Mouse (Mus musculus): Measurements from ENCODE around the gene Chp1. TPM values are rescaled to one million over a fixed set of nuclear protein-coding genes. Genes with fewer than 3 reads are reported as not detected.

Gene Chp1
- polyA plus RNA-seq, 1 experiment from 2014 or later: 129 TPM

DNA sequence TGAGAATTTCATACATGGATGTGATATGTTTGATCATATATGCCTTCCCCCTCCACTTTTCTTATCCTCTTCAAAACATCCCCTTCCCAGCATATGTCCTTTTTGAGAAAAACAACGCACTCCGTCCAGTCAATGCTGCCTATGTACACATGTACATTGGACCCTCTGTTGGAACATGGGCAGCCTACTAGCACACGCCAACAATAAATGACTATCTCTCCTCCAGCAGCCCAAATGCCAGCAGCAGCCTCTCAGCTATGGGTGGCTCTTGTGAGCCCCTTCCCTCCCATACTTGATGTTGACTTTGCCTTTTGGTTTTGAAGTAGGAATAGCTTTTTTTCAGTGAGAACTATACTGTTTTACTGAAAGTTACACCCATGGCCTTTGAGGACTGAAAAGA lies 34.1 kb downstream of the Chp1 start:
- H3K4me1 ChIP-seq (ENCODE audit: insufficient read depth, low read depth, low read length): no peaks in the 10 kb centered on the region
- DNase-seq (ENCODE audit: low spot score) (no peak), ATAC-seq (no peak)
- 94% methylated on average over 3 of the region's 3 CpGs for WGBS
- H3K4me3 ChIP-seq (ENCODE audit: low read depth, low read length): no peak overlapping the region
- H3K4me2 ChIP-seq (replicated peaks; ENCODE audit: low read depth, low read length): no peak overlapping the region
- no peaks in the 10 kb centered on the region for H3K9me3 ChIP-seq (ENCODE audit: low read length)
- no peak overlapping the region for H3K9ac ChIP-seq (replicated peaks; ENCODE audit: low read depth)
- H3K27me3 ChIP-seq (replicated peaks; ENCODE audit: insufficient read depth, low read length): no peaks in the 10 kb centered on the region
- H3K27ac ChIP-seq (ENCODE audit: low read length): no peak overlapping the region
- H3K36me3 ChIP-seq (ENCODE audit: insufficient read depth, low read length): no peaks in the 10 kb centered on the region; the same call in 1 of the 2 replicates
- no peak for TF ChIP-seq CTCF (IDR thresholded peaks at IDR 0.05)
- TF ChIP-seq EP300 (IDR thresholded peaks at IDR 0.05): no peak

DNA sequence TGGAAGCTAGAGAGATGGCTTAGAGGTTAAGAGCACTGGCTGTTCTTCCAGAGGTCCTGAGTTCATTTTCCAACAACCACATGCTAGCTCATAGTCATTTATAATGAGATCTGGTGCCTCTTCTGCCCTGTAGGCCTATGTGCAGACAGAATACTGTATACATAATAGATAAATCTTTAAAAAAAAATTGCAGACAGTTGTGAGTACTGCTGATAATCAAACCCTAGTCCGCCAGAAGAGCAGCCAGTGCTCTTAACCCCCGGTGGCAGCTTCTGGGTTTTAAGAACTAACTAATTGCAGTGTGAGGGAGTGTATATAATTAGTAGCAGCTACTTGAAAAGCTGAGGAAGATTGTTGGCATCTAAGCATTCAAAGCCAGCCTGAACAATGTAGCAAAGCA lies 35.9 kb downstream of the Chp1 start:
- H3K4me3 ChIP-seq (ENCODE audit: low read depth, low read length): no peak overlapping the region
- H3K27me3 ChIP-seq (replicated peaks; ENCODE audit: insufficient read depth, low read length): no peaks in the 10 kb centered on the region
- ATAC-seq (no peak), DNase-seq (ENCODE audit: low spot score) (no peak)
- no peaks in the 10 kb centered on the region; the same call in 1 of the 2 replicates for H3K36me3 ChIP-seq (ENCODE audit: insufficient read depth, low read length)
- no peaks in the 10 kb centered on the region for H3K9me3 ChIP-seq (ENCODE audit: low read length)
- no peaks in the 10 kb centered on the region for H3K4me1 ChIP-seq (ENCODE audit: insufficient read depth, low read depth, low read length)
- H3K9ac ChIP-seq (replicated peaks; ENCODE audit: low read depth): no peak overlapping the region
- no peak overlapping the region for H3K27ac ChIP-seq (ENCODE audit: low read length)
- 62% methylated on average over 2 of the region's 2 CpGs for WGBS
- H3K4me2 ChIP-seq (replicated peaks; ENCODE audit: low read depth, low read length): no peak overlapping the region
- TF ChIP-seq CTCF (IDR thresholded peaks at IDR 0.05) (no peak), EP300 (IDR thresholded peaks at IDR 0.05) (no peak)

DNA sequence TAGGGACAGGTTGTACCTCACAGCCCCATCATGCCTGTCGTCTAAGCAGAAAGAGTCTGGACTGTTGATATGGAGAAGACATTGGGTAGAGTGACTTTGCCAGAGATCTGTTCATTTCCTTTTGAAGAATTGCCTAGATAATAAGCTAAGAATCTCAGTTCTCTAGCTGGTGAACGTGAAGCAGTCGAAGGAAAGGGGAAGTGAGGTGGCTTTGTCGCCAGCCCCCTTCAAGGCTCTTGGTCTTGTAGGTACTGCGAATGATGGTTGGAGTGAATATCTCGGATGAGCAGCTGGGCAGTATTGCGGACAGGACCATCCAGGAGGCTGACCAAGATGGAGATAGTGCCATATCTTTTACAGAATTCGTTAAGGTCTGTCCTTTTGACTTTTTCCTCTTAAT lies 36.8 kb downstream of the Chp1 start:
- no peaks in the 10 kb centered on the region for H3K9me3 ChIP-seq (ENCODE audit: low read length)
- H3K9ac ChIP-seq (replicated peaks; ENCODE audit: low read depth): no peak overlapping the region
- DNase-seq (ENCODE audit: low spot score): no peak
- 87% methylated on average over 8 of the region's 8 CpGs for WGBS
- H3K27me3 ChIP-seq (replicated peaks; ENCODE audit: insufficient read depth, low read length): no peaks in the 10 kb centered on the region
- H3K4me2 ChIP-seq (replicated peaks; ENCODE audit: low read depth, low read length): no peak overlapping the region
- H3K36me3 ChIP-seq (ENCODE audit: insufficient read depth, low read length): no peaks in the 10 kb centered on the region; the same call in 1 of the 2 replicates
- TF ChIP-seq CTCF (IDR thresholded peaks at IDR 0.05) (no peak), EP300 (IDR thresholded peaks at IDR 0.05) (no peak)
- ATAC-seq: no peak
- H3K4me1 ChIP-seq (ENCODE audit: insufficient read depth, low read depth, low read length): no peaks in the 10 kb centered on the region
- no peak overlapping the region for H3K27ac ChIP-seq (ENCODE audit: low read length)
- H3K4me3 ChIP-seq (ENCODE audit: low read depth, low read length): no peak overlapping the region

DNA sequence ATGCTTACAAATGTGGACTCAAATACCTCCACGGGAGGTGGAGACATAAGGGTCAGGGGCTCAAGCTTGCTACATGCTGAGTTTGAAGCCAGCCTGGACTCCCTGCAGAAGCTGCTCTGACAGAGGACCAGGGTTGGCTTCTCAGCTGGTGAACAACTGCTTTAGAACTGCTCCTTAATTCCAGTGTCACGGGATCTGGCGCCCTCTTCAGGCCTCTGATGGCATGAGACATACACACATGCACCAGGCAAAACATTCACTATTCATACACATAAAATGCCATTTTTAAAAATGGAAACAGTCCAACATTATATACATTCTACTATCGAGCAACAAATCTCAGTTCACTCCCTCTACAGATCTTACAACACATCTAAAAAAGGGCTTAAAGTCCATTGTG lies 39.9 kb downstream of the Chp1 start:
- no peak overlapping the region for H3K4me3 ChIP-seq (ENCODE audit: low read depth, low read length)
- no peaks in the 10 kb centered on the region for H3K27me3 ChIP-seq (replicated peaks; ENCODE audit: insufficient read depth, low read length)
- WGBS: 10% methylated on average over 4 of the region's 4 CpGs
- peak; percentile 73 for DNase-seq (ENCODE audit: low spot score)
- H3K36me3 ChIP-seq (ENCODE audit: insufficient read depth, low read length): peaks cover 3% of the 10 kb centered on the region; the same call in 1 of the 2 replicates
- no peak overlapping the region for H3K4me2 ChIP-seq (replicated peaks; ENCODE audit: low read depth, low read length)
- H3K27ac ChIP-seq (ENCODE audit: low read length): no peak overlapping the region
- peak; percentile 62 for ATAC-seq
- TF ChIP-seq CTCF (IDR thresholded peaks at IDR 0.05) (peak; percentile 89), EP300 (IDR thresholded peaks at IDR 0.05) (no peak)
- H3K9ac ChIP-seq (replicated peaks; ENCODE audit: low read depth): no peak overlapping the region
- no peaks in the 10 kb centered on the region for H3K9me3 ChIP-seq (ENCODE audit: low read length)
- no peaks in the 10 kb centered on the region for H3K4me1 ChIP-seq (ENCODE audit: insufficient read depth, low read depth, low read length)

DNA sequence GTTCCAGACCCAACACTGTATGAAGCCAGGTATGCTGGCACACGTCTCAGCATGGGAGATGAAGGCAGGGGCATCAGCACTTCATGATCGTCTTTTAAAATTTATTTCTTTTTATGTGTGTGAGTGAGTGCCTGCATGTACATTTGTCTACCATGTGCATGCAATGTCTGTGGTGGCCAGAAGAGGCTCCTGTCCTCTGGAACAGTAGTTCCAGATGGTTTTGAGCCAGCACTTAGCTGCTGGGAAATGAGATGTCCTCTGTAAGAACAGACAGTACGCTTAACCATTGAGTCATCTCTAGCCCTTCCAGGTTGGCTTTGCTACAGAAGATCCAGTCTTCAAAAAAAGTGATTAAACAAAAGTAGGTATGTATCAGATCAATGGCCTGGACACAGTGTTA lies 43.8 kb downstream of the Chp1 start:
- no peak overlapping the region for H3K4me3 ChIP-seq (ENCODE audit: low read depth, low read length)
- WGBS: 94% methylated on average over 3 of the region's 3 CpGs
- no peak overlapping the region for H3K9ac ChIP-seq (replicated peaks; ENCODE audit: low read depth)
- 0 out of 2 replicates have a peak, but pooled peaks cover 3% of the 10 kb centered on the region for H3K36me3 ChIP-seq (ENCODE audit: insufficient read depth, low read length)
- ATAC-seq: no peak
- no peak overlapping the region for H3K27ac ChIP-seq (ENCODE audit: low read length)
- H3K9me3 ChIP-seq (ENCODE audit: low read length): no peaks in the 10 kb centered on the region
- no peak overlapping the region for H3K4me2 ChIP-seq (replicated peaks; ENCODE audit: low read depth, low read length)
- H3K27me3 ChIP-seq (replicated peaks; ENCODE audit: insufficient read depth, low read length): no peaks in the 10 kb centered on the region
- DNase-seq (ENCODE audit: low spot score): peak; percentile 25
- H3K4me1 ChIP-seq (ENCODE audit: insufficient read depth, low read depth, low read length): peaks cover 3% of the 10 kb centered on the region; the same call in 1 of the 2 replicates
- TF ChIP-seq EP300 (IDR thresholded peaks at IDR 0.05): no peak
- TF ChIP-seq CTCF (IDR thresholded peaks at IDR 0.05): peak; percentile 46

DNA sequence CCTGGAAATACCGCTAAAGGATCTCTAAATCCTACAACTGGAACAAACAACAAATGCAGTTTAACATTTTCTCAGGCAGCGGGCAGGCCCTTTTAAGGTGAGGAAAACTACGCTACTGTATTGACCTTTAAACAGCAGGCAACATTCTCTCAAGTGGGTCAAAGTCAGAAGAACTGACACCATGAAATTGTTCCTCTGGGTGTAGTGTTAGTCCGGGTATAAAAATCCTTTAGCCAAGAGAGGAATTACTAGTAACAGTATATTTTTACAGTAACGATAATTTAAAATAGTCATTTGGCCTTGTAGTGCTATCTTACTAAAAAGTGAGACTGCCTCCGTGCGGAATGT lies 46.2 kb downstream of the Chp1 start:
- Histone ChIP-seq H3K27ac (ENCODE audit: low read length) (peak overlapping the region; percentile 96), H3K4me1 (ENCODE audit: insufficient read depth, low read depth, low read length) (peaks cover 7% of the 10 kb centered on the region), H3K9me3 (ENCODE audit: low read length) (no peaks in the 10 kb centered on the region), H3K4me2 (replicated peaks; ENCODE audit: low read depth, low read length) (peak overlapping the region; percentile 49), H3K9ac (replicated peaks; ENCODE audit: low read depth) (0 out of 2 replicates have a peak overlapping the region, but pooled peaks have one; percentile 10), H3K4me3 (ENCODE audit: low read depth, low read length) (peak overlapping the region; percentile 92), H3K27me3 (replicated peaks; ENCODE audit: insufficient read depth, low read length) (no peaks in the 10 kb centered on the region), H3K36me3 (ENCODE audit: insufficient read depth, low read length) (peaks cover 18% of the 10 kb centered on the region)
- no peak for DNase-seq (ENCODE audit: low spot score)
- ATAC-seq: peak; percentile 16
- TF ChIP-seq CTCF (IDR thresholded peaks at IDR 0.05) (0 out of 2 replicates have a peak, but pooled peaks have one; percentile 18), EP300 (IDR thresholded peaks at IDR 0.05) (no peak; the same call in 1 of the 2 replicates)
- 6% methylated on average over 7 of the region's 7 CpGs for WGBS
